Mouse (Mus musculus) cerebellum, adult 2 months (tissue): ENCODE measurements around the gene Fam163b. TPM values are rescaled to one million over a fixed set of nuclear protein-coding genes. Genes with fewer than 3 reads are reported as not detected.

Experiments used
- DNase-seq, 2 experiments: peaks; one replicate each; pipeline ENCODE4 v3.0.0; 2021
- H3K27ac ChIP-seq: fragments of 200-500 bp; 2 replicates; pipeline ENCODE4 v1.5.1; 2012; ENCODE audit warnings: low read length, control low read depth, inconsistent platforms; ENCODE audit not compliant: insufficient read depth
- H3K27me3 ChIP-seq: fragments of 200-500 bp; 2 replicates; pipeline ENCODE4 v1.6.1; 2012; ENCODE audit warnings: inconsistent platforms, mild to moderate bottlenecking, low read length, moderate library complexity; ENCODE audit not compliant: control insufficient read depth, insufficient read depth
- H3K4me1 ChIP-seq: fragments of 200-500 bp; 2 replicates; pipeline ENCODE4 v1.6.1; 2011; ENCODE audit warnings: low read length; ENCODE audit not compliant: control insufficient read depth, insufficient read depth
- H3K4me3 ChIP-seq: fragments of 200-500 bp; replicated peaks from 2 replicates; pipeline ENCODE3; 2011; ENCODE audit warnings: mild to moderate bottlenecking, low read depth, low read length, control low read depth; ENCODE audit not compliant: insufficient read depth
- CTCF ChIP-seq: fragments of 200-500 bp; IDR thresholded peaks from 2 replicates; pipeline ENCODE4 v1.5.1; 2011; ENCODE audit warnings: low read depth, mild to moderate bottlenecking, control low read depth, low read length, moderate library complexity, borderline replicate concordance; ENCODE audit not compliant: insufficient read depth
- POLR2A ChIP-seq: fragments of 200-500 bp; IDR thresholded peaks from 2 replicates; pipeline ENCODE4 v1.6.1; 2011; ENCODE audit warnings: low read length, control low read depth, borderline replicate concordance; ENCODE audit not compliant: insufficient read depth
- WGBS: fragments of 180-500 bp; shearing (Covaris S2); methylation state at CpG from one replicate; pipeline ENCODE4 v1.1.7; 2018; 5-methylcytosine and 5-hydroxymethylcytosine counted together
- polyA plus RNA-seq: library from polyadenylated mRNA; depleted of rRNA; stranded (reverse); fragments of >200 nt; gene quantifications from 2 replicates; pipeline ENCODE4 v1.2.3, GENCODE M21; 2012

Fam163b gene
- polyA plus RNA-seq, 1 experiment = 24.3 TPM

GRCm38 (mm10) chr2:27083761-27084475 is 58.4 kb downstream of the Fam163b start:
- no peak for DNase-seq
- WGBS = 76% methylated on average over 12 of the region's 12 CpGs

GRCm38 (mm10) chr2:27079649-27080048 is 62.6 kb downstream of the Fam163b start:
- WGBS = 22% methylated on average over 2 of the region's 2 CpGs
- no peak for DNase-seq
- Histone ChIP-seq H3K27ac (no peak overlapping the region), H3K4me3 (no peak overlapping the region), H3K27me3 (no peaks in the 10 kb centered on the region; the same call in 1 of the 2 replicates), H3K4me1 (no peaks in the 10 kb centered on the region; the same call in 1 of the 2 replicates)
- TF ChIP-seq CTCF = no peak
- TF ChIP-seq POLR2A = no peak

More at GRCm38 (mm10) chr2:27083761-27084475, 58.4 kb downstream of the Fam163b start:
- H3K27ac ChIP-seq = no peak overlapping the region
- H3K27me3 ChIP-seq = no peaks in the 10 kb centered on the region
- H3K4me3 ChIP-seq = no peak overlapping the region
- TF ChIP-seq POLR2A (no peak), CTCF (no peak)
- peaks cover 3% of the 10 kb centered on the region for H3K4me1 ChIP-seq

GRCm38 (mm10) chr2:27079152-27079584 is 63.1 kb downstream of the Fam163b start, which contains the start of gene Adamtsl2:
Adamtsl2 (plus strand) TSS chr2:27079379.
- peak; percentile 19 to 26 for DNase-seq
- no peak within 1 kb of the TSS for H3K4me3 ChIP-seq
- TF ChIP-seq POLR2A (no peak), CTCF (no peak)
- no peaks in the 10 kb centered on the region; the same call in 1 of the 2 replicates for H3K27me3 ChIP-seq
- WGBS = 12% methylated on average over 10 of the region's 10 CpGs
- H3K27ac ChIP-seq = no peak within 1 kb of the TSS
- no peaks in the 10 kb centered on the region; the same call in 1 of the 2 replicates for H3K4me1 ChIP-seq

GRCm38 (mm10) chr2:27078312-27078711 is 64.0 kb downstream of the Fam163b start:
- H3K27me3 ChIP-seq = no peaks in the 10 kb centered on the region; the same call in 1 of the 2 replicates
- 24% methylated on average over 2 of the region's 2 CpGs for WGBS
- H3K27ac ChIP-seq = no peak overlapping the region
- H3K4me1 ChIP-seq = no peaks in the 10 kb centered on the region; the same call in 1 of the 2 replicates
- TF ChIP-seq CTCF (no peak), POLR2A (no peak)
- no peak for DNase-seq
- H3K4me3 ChIP-seq = no peak overlapping the region

GRCm38 (mm10) chr2:27077655-27078244 is 64.5 kb downstream of the Fam163b start:
- no peaks in the 10 kb centered on the region; the same call in 1 of the 2 replicates for H3K4me1 ChIP-seq
- no peak overlapping the region for H3K4me3 ChIP-seq
- TF ChIP-seq CTCF = peak; percentile 36; the same call in 1 of the 2 replicates
- TF ChIP-seq POLR2A = no peak
- WGBS = 23% methylated on average over 10 of the region's 10 CpGs
- DNase-seq = no peak
- H3K27ac ChIP-seq = no peak overlapping the region
- H3K27me3 ChIP-seq = no peaks in the 10 kb centered on the region; the same call in 1 of the 2 replicates

GRCm38 (mm10) chr2:27075485-27075884 is 66.8 kb downstream of the Fam163b start:
- WGBS = 68% methylated on average over 3 of the region's 3 CpGs
- TF ChIP-seq CTCF (peak; percentile 79), POLR2A (no peak)
- DNase-seq = peak; percentile 33 to 55
- Histone ChIP-seq H3K27me3 (no peaks in the 10 kb centered on the region; the same call in 1 of the 2 replicates), H3K4me3 (no peak overlapping the region), H3K4me1 (no peaks in the 10 kb centered on the region; the same call in 1 of the 2 replicates), H3K27ac (no peak overlapping the region)

- 34% methylated on average over 4 of the region's 4 CpGs for WGBS
- Histone ChIP-seq H3K27me3 (no peaks in the 10 kb centered on the region; the same call in 1 of the 2 replicates), H3K4me1 (no peaks in the 10 kb centered on the region; the same call in 1 of the 2 replicates), H3K27ac (no peak overlapping the region), H3K4me3 (no peak overlapping the region)
- DNase-seq = no peak
- TF ChIP-seq POLR2A (no peak), CTCF (no peak)
Observed at GRCm38 (mm10) chr2:27074804-27075203, 67.5 kb downstream of the Fam163b start.

GRCm38 (mm10) chr2:27073407-27073806 is 68.9 kb downstream of the Fam163b start:
- Histone ChIP-seq H3K4me3 (no peak overlapping the region), H3K4me1 (no peaks in the 10 kb centered on the region), H3K27me3 (no peaks in the 10 kb centered on the region; the same call in 1 of the 2 replicates), H3K27ac (no peak overlapping the region)
- TF ChIP-seq CTCF = no peak
- no peak for TF ChIP-seq POLR2A
- no peak for DNase-seq
- WGBS = 88% methylated on average over 4 of the region's 4 CpGs
